Mouse (Mus musculus) myocyte (in vitro differentiated cells): ENCODE results near the gene Elf5.

ENCODE experiments used
- POLR2A ChIP-seq: IDR thresholded peaks from one replicate; pipeline ENCODE4 v1.6.1; 2011; ENCODE audit warnings: low read depth, mild to moderate bottlenecking, control low read depth, moderate library complexity; ENCODE audit not compliant: insufficient read length
- TCF12 ChIP-seq: IDR thresholded peaks from one replicate; pipeline ENCODE4 v1.6.1; 2011; ENCODE audit warnings: mild to moderate bottlenecking, control low read depth; ENCODE audit not compliant: poor library complexity, insufficient read depth, severe bottlenecking
- USF1 ChIP-seq: IDR thresholded peaks from one replicate; pipeline ENCODE4 v1.6.1; 2011; ENCODE audit warnings: low read depth, mild to moderate bottlenecking, control low read depth, moderate library complexity

- no peak for TF ChIP-seq POLR2A
- TF ChIP-seq USF1 = no peak
- no peak for TF ChIP-seq TCF12
Observed at GRCm38 (mm10) chr2:103449813-103450212, 38.3 kb downstream of the Elf5 start.
